Mouse (Mus musculus): ENCODE measurements at regions not wholly inside any gene's neighbourhood (a gene's known extent, or its start where the extent isn't known, plus 50 kb on each side); places are given as distances from the start of the nearest gene placed in this dataset.

DNA sequence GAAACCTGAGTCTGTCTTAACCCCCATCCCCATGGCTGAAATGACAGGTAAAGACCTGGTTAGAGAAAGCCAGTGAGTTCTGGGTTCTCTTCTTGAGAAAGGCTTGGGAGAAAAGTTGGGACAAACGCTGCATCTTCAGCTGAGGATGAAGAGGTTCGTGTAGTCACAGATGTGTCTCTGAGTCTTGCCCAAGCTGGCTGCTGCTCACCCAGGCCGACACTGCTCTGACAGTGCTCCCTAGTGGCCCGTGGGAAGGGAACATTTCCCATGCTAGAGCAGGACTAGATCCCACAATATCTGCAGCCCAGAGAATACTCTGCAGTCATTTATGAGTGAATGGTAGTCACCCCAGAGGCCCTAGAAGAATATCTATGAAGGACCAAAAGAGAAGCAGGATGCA lies 165.3 kb downstream of the Cemip2 start:
- no peak overlapping the region for H3K27ac ChIP-seq (ENCODE audit: control insufficient read depth, insufficient read depth, low read depth, low read length, poor library complexity)
- TF ChIP-seq CTCF (IDR thresholded peaks at IDR 0.05; ENCODE audit: control insufficient read depth, insufficient read depth, low read length) (peak; percentile 64; the same call in 1 of the 2 replicates), POLR2A (IDR thresholded peaks at IDR 0.05; ENCODE audit: borderline replicate concordance, control insufficient read depth, low read depth, low read length) (no peak)
- 22% methylated on average over 4 of the region's 4 CpGs for WGBS
- peaks cover 4% of the 10 kb centered on the region for H3K4me1 ChIP-seq (ENCODE audit: control insufficient read depth, insufficient read depth, low read length)
- no peak overlapping the region for H3K4me3 ChIP-seq (replicated peaks; ENCODE audit: control insufficient read depth, low read depth, low read length)

DNA sequence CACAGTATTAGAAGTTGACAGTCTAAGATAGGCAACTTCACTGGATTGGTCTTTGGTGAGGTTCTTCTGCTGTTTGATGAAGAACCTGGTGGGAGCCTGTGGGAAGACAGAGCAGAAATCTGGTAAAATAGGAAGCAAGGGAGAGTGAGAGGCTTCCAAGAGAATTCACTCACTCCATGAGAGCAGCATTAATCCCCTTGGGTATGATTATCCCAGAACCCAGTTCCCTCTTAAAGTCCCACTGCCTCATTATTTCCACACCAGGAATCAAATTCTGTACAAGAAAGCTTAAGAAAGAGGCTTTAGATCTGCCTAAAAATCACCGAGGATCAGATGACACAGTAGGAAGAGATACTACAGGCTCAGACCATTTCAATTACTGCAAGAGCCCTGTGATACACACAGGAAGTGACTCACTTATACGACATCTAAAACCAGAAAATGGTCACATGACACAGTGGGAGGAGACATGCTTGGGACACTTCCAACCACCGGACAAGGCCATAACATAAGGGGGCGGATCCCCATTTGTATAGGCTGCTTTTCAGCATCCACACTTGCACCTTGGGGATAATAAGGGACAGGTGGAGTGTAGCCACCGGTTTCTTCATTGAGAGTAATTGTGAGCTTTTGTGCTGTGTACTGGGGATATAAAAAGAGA lies 168.2 kb downstream of the Cemip2 start:
- H3K4me3 ChIP-seq (replicated peaks; ENCODE audit: control insufficient read depth, low read depth, low read length): no peak overlapping the region
- no peak overlapping the region for H3K27ac ChIP-seq (ENCODE audit: control insufficient read depth, insufficient read depth, low read depth, low read length, poor library complexity)
- 48% methylated on average over 5 of the region's 5 CpGs for WGBS
- H3K4me1 ChIP-seq (ENCODE audit: control insufficient read depth, insufficient read depth, low read length): peaks cover 3% of the 10 kb centered on the region
- no peak for TF ChIP-seq CTCF (IDR thresholded peaks at IDR 0.05; ENCODE audit: control insufficient read depth, insufficient read depth, low read length)
- TF ChIP-seq POLR2A (IDR thresholded peaks at IDR 0.05; ENCODE audit: borderline replicate concordance, control insufficient read depth, low read depth, low read length): no peak

DNA sequence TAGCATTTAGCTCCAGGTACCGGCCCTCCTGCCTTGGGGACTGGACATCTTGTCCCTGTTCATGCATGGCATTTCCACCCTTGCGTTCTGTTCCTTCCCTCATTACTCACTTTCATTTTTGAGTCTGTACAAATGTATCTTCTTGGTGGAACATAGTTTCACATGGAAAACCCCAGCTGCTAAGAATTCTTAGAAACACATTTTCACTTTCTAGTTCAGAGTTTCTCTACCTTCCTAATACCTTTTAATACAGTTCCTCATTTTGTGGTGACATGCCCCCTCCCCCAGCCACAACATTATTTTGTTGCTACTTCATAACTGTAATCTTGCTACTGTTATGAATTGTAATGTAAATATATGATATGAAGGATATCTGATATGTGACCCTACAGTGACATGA lies 169.9 kb downstream of the Cemip2 start:
- H3K27ac ChIP-seq (ENCODE audit: control insufficient read depth, insufficient read depth, low read depth, low read length, poor library complexity): 0 out of 2 replicates have a peak overlapping the region, but pooled peaks have one; percentile 27
- TF ChIP-seq CTCF (IDR thresholded peaks at IDR 0.05; ENCODE audit: control insufficient read depth, insufficient read depth, low read length): no peak
- peaks cover 2% of the 10 kb centered on the region for H3K4me1 ChIP-seq (ENCODE audit: control insufficient read depth, insufficient read depth, low read length)
- 19% methylated on average over 2 of the region's 2 CpGs for WGBS
- no peak overlapping the region for H3K4me3 ChIP-seq (replicated peaks; ENCODE audit: control insufficient read depth, low read depth, low read length)

DNA sequence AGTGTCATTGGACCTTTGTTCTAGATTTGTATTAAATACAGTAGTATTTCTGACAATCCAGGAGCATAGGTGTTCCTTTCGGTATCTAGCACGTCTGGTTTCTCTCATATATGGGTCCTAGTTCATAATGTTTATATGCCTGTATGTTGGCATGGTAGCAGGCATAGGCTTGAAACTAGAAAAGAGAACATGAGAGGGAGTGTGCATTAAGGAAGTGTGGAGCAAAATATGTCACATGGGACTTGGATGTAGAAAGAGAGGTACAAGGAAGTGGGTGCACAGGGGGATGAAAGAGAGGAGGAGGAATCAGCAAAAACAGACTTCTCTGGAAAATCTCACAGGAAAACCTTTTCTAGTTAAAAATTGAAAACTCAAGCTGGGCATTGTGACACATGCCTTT lies 176.2 kb upstream of the Trpm3 start:
- 72% methylated on average over 2 of the region's 2 CpGs for WGBS
- no peak overlapping the region for H3K27ac ChIP-seq (ENCODE audit: control insufficient read depth, insufficient read depth, low read depth, low read length, poor library complexity)
- no peaks in the 10 kb centered on the region; the same call in 1 of the 2 replicates for H3K4me1 ChIP-seq (ENCODE audit: control insufficient read depth, insufficient read depth, low read length)
- no peak overlapping the region for H3K4me3 ChIP-seq (replicated peaks; ENCODE audit: control insufficient read depth, low read depth, low read length)
- no peak for TF ChIP-seq POLR2A (IDR thresholded peaks at IDR 0.05; ENCODE audit: borderline replicate concordance, control insufficient read depth, low read depth, low read length)
- TF ChIP-seq CTCF (IDR thresholded peaks at IDR 0.05; ENCODE audit: control insufficient read depth, insufficient read depth, low read length): no peak

DNA sequence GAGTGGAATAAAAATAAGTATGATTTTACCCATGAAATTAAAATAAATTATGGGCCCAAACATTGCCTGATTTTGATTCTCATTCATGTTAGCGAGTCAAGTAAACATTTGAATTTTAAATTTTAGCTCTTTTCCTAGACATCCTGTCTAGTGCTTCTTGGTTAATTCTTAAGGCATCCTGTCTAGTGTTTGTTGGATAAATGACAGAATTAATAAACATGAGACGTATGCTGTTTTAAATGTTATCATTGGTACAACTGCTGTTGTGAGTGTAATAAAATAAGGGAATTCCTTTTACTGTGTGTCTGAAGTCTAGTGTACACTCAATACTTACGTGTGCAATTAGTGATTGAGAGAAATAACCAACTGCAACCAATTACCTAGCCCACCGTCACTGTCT lies 149.0 kb upstream of the Trpm3 start:
- no peak for TF ChIP-seq POLR2A (IDR thresholded peaks at IDR 0.05; ENCODE audit: borderline replicate concordance, control insufficient read depth, low read depth, low read length)
- no peak for TF ChIP-seq CTCF (IDR thresholded peaks at IDR 0.05; ENCODE audit: control insufficient read depth, insufficient read depth, low read length)
- H3K27ac ChIP-seq (ENCODE audit: control insufficient read depth, insufficient read depth, low read depth, low read length, poor library complexity): no peak overlapping the region
- no peak overlapping the region for H3K4me3 ChIP-seq (replicated peaks; ENCODE audit: control insufficient read depth, low read depth, low read length)
- 78% methylated on average over 4 of the region's 4 CpGs for WGBS
- H3K4me1 ChIP-seq (ENCODE audit: control insufficient read depth, insufficient read depth, low read length): no peaks in the 10 kb centered on the region

DNA sequence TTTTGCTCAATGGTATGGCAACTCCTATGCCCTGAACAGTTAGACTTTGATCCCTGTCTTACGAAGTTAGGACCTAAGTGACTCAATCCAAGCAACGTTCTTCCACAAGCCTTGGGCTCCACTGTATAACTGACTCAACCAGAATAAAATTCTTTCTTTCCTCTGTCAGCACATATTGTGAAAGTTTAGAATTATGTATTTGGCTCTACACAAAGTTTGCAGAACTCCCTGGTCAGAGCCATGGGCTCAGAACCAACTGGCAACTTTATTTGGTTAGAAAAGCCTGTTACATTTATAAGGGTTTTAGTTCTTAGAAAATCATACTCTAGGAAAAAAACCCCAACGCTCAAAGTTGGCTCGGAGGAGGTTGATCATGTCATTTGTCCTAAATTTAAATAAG lies 147.9 kb upstream of the Trpm3 start:
- WGBS: 77% methylated on average over 4 of the region's 4 CpGs
- H3K4me1 ChIP-seq (ENCODE audit: control insufficient read depth, insufficient read depth, low read length): no peaks in the 10 kb centered on the region
- TF ChIP-seq POLR2A (IDR thresholded peaks at IDR 0.05; ENCODE audit: borderline replicate concordance, control insufficient read depth, low read depth, low read length) (no peak), CTCF (IDR thresholded peaks at IDR 0.05; ENCODE audit: control insufficient read depth, insufficient read depth, low read length) (no peak)
- H3K27ac ChIP-seq (ENCODE audit: control insufficient read depth, insufficient read depth, low read depth, low read length, poor library complexity): no peak overlapping the region
- no peak overlapping the region for H3K4me3 ChIP-seq (replicated peaks; ENCODE audit: control insufficient read depth, low read depth, low read length)

DNA sequence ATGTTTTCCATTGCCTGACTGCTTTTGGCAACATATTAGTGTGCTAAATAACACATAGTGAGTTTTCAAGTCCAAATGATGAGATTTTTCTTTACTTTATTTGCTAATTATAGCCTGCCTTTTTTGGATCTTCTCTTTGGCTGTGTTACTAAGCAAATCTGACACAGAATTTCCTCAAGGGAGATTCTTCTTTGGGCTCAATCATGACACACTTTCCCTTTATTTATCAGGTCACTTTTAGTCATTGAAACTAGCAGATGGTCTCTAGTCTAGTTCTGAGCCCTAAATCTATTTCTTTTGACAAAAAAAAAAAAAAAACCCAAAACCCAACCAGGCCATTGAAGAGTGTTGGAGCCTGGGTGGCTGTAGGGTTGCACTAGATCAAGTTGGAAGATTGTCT lies 147.4 kb upstream of the Trpm3 start:
- no peak overlapping the region for H3K27ac ChIP-seq (ENCODE audit: control insufficient read depth, insufficient read depth, low read depth, low read length, poor library complexity)
- H3K4me3 ChIP-seq (replicated peaks; ENCODE audit: control insufficient read depth, low read depth, low read length): no peak overlapping the region
- no peaks in the 10 kb centered on the region for H3K4me1 ChIP-seq (ENCODE audit: control insufficient read depth, insufficient read depth, low read length)
- TF ChIP-seq POLR2A (IDR thresholded peaks at IDR 0.05; ENCODE audit: borderline replicate concordance, control insufficient read depth, low read depth, low read length): no peak
- no peak for TF ChIP-seq CTCF (IDR thresholded peaks at IDR 0.05; ENCODE audit: control insufficient read depth, insufficient read depth, low read length)

DNA sequence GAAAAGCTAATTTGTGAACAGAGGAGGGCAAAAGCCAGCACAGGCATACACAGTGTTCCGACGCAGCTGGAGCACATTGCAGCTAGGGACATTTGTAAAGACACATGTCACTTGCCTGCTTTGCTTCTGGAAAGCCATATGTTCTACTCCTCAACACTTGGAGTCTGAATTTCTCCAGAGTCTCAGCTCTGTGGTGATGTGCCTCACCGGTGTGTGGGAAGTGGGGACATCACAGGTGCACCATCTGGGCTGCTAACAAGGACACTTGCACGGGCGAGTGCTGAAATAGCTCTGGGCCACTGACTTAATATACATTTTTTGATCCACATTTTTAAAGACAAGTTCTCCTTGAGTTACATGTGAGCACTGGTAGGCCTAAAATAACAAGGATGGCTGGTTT lies 139.2 kb upstream of the Trpm3 start:
- Histone ChIP-seq H3K4me3 (replicated peaks; ENCODE audit: control insufficient read depth, low read depth, low read length) (no peak overlapping the region), H3K4me1 (ENCODE audit: control insufficient read depth, insufficient read depth, low read length) (no peaks in the 10 kb centered on the region; the same call in 1 of the 2 replicates), H3K27ac (ENCODE audit: control insufficient read depth, insufficient read depth, low read depth, low read length, poor library complexity) (no peak overlapping the region)
- TF ChIP-seq CTCF (IDR thresholded peaks at IDR 0.05; ENCODE audit: control insufficient read depth, insufficient read depth, low read length) (no peak), POLR2A (IDR thresholded peaks at IDR 0.05; ENCODE audit: borderline replicate concordance, control insufficient read depth, low read depth, low read length) (no peak)
- WGBS: 87% methylated on average over 5 of the region's 5 CpGs

All from bone marrow, adult 2 months (tissue).